Mouse (Mus musculus) liver, adult 2 months (tissue): Measurements from ENCODE around the gene Mnd1. TPM values are rescaled to one million over a fixed set of nuclear protein-coding genes. Genes with fewer than 3 reads are reported as not detected.
A peak's percentile ranks its signal among the peaks of the same experiment; 100 is the strongest.

Experiments
- DNase-seq: peaks from one replicate; pipeline ENCODE4 v3.0.0-alpha.2; 2011; ENCODE audit warnings: low read depth, low spot score; ENCODE audit errors: extremely low read depth
- H3K27ac ChIP-seq: fragments of 200-500 bp; replicated peaks from 2 replicates; pipeline ENCODE4 v1.5.1; 2012; ENCODE audit warnings: low read depth, mild to moderate bottlenecking, control low read depth, inconsistent platforms, low read length; ENCODE audit not compliant: insufficient read depth
- H3K27me3 ChIP-seq: fragments of 200-500 bp; 2 replicates; pipeline ENCODE4 v1.6.1; 2012; ENCODE audit warnings: mild to moderate bottlenecking, moderate library complexity, low read length, inconsistent platforms; ENCODE audit not compliant: control insufficient read depth, insufficient read depth
- H3K36me3 ChIP-seq: fragments of 200-500 bp; 2 replicates; pipeline ENCODE4 v1.6.1; 2012; ENCODE audit warnings: low read length, inconsistent platforms; ENCODE audit not compliant: control insufficient read depth, insufficient read depth
- H3K4me1 ChIP-seq: fragments of 200-500 bp; 2 replicates; pipeline ENCODE4 v1.6.1; 2011; ENCODE audit warnings: low read length; ENCODE audit not compliant: control insufficient read depth, insufficient read depth
- H3K4me3 ChIP-seq: fragments of 200-500 bp; 2 replicates; pipeline ENCODE4 v1.5.1; 2011; ENCODE audit warnings: low read depth, mild to moderate bottlenecking, control low read depth, low read length, moderate library complexity; ENCODE audit not compliant: insufficient read depth
- H3K79me2 ChIP-seq: fragments of 200-500 bp; 2 replicates; pipeline ENCODE4 v1.6.1; 2012; ENCODE audit warnings: inconsistent platforms, mild to moderate bottlenecking, low read length, moderate library complexity; ENCODE audit not compliant: control insufficient read depth, insufficient read depth
- H3K9ac ChIP-seq: fragments of 200-500 bp; 2 replicates; pipeline ENCODE4 v1.6.1; 2012; ENCODE audit warnings: low read depth, mild to moderate bottlenecking, control low read depth, inconsistent platforms, low read length
- CTCF ChIP-seq: fragments of 200-500 bp; IDR thresholded peaks from 2 replicates; pipeline ENCODE4 v1.5.1; 2011; ENCODE audit warnings: low read depth, low read length, control low read depth
- POLR2A ChIP-seq: fragments of 200-500 bp; IDR thresholded peaks from 2 replicates; pipeline ENCODE4 v1.6.1; 2011; ENCODE audit warnings: low read length, control low read depth; ENCODE audit not compliant: insufficient read depth; ENCODE audit errors: extremely low read depth
- WGBS: fragments of 180-500 bp; shearing (Covaris S2); methylation state at CpG from one replicate; pipeline ENCODE4 v1.1.7; 2018; 5-methylcytosine and 5-hydroxymethylcytosine counted together
- polyA plus RNA-seq: library from polyadenylated mRNA; depleted of rRNA; stranded (reverse); fragments of >200 nt; gene quantifications from 2 replicates; pipeline ENCODE4 v1.2.3, GENCODE M21; 2012
- total RNA-seq: library from RNA; depleted of rRNA; stranded (reverse); fragments of >200 nt; gene quantifications from 2 replicates; pipeline ENCODE4 v1.2.3, GENCODE M21; 2014

Gene Mnd1
- total and polyA plus RNA-seq, 2 experiments: 0.84 to 7.5 TPM

DNA sequence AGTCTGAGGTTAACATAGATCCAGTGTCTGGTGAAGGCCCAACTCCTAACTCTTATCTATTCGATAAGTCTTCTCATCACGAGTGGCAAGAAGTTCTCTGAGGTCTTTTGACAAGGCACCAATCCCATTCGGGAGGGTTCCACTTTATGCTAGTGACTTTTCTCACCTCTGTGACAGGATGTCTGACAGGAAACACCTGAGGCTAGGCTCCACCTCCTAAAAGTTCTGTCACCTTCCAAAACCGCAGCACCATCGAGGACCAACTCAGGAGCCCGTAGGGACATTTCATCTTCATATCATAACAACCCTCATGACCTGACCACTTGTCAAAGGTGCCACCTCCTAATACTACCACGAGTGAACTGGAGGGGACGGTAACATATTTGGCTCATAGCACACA is 109.4 kb downstream of the Mnd1 start:
- Histone ChIP-seq H3K4me1 (no peaks in the 10 kb centered on the region), H3K4me3 (no peak overlapping the region), H3K27me3 (no peaks in the 10 kb centered on the region), H3K36me3 (no peaks in the 10 kb centered on the region), H3K27ac (no peak overlapping the region), H3K9ac (no peak overlapping the region), H3K79me2 (no peaks in the 10 kb centered on the region)
- DNase-seq: no peak
- WGBS: 93% methylated on average over 8 of the region's 8 CpGs
- TF ChIP-seq POLR2A (no peak), CTCF (no peak)

DNA sequence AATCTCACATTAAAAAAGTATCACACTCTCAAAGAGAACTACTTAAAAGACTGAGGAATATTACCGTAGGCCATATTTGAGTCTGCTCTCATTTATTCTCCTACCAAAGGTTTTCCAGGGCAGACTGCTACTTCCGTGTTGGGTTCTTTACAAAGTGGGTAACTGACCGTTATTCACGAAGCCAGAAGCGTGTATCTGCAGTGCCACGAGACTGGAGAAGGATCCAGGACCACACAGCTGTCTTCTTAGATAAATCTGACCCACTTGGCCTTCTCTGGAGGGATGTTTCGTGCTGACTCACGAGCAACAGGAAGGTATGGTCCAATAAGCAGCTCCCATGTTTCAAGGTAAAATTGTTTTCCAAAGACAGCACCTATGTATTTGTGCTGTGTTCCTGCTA is 113.8 kb downstream of the Mnd1 start:
- H3K4me3 ChIP-seq: no peak overlapping the region
- DNase-seq: no peak
- H3K4me1 ChIP-seq: peaks cover 11% of the 10 kb centered on the region; the same call in 1 of the 2 replicates
- H3K9ac ChIP-seq: no peak overlapping the region
- H3K27me3 ChIP-seq: no peaks in the 10 kb centered on the region
- WGBS: 89% methylated on average over 8 of the region's 8 CpGs
- H3K36me3 ChIP-seq: no peaks in the 10 kb centered on the region
- TF ChIP-seq CTCF (no peak), POLR2A (no peak)
- H3K27ac ChIP-seq: no peak overlapping the region
- H3K79me2 ChIP-seq: peaks cover 5% of the 10 kb centered on the region; the same call in 1 of the 2 replicates

GRCm38 (mm10) chr3:84040476-84041082 is 115.0 kb downstream of the Mnd1 start:
- TF ChIP-seq CTCF: peak; percentile 52
- TF ChIP-seq POLR2A: no peak
- DNase-seq: peak; percentile 59
- H3K79me2 ChIP-seq: peaks cover 5% of the 10 kb centered on the region; the same call in 1 of the 2 replicates
- peak overlapping the region; percentile 64 for H3K4me3 ChIP-seq
- H3K9ac ChIP-seq: peak overlapping the region; percentile 77
- peaks cover 12% of the 10 kb centered on the region; the same call in 1 of the 2 replicates for H3K4me1 ChIP-seq
- H3K27me3 ChIP-seq: no peaks in the 10 kb centered on the region
- peak overlapping the region; percentile 79 for H3K27ac ChIP-seq
- H3K36me3 ChIP-seq: no peaks in the 10 kb centered on the region
- 3% methylated on average over 23 of the region's 23 CpGs for WGBS

GRCm38 (mm10) chr3:84039646-84040475 is 115.7 kb downstream of the Mnd1 start, which contains the start of gene Tmem131l:
Tmem131l (minus strand) TSS chr3:84040175.
- Histone ChIP-seq H3K27me3 (no peaks in the 10 kb centered on the region), H3K79me2 (peaks cover 11% of the 10 kb centered on the region), H3K9ac (peak within 1 kb of the TSS; percentile 92), H3K27ac (peak within 1 kb of the TSS; percentile 79), H3K4me1 (peaks cover 17% of the 10 kb centered on the region; the same call in 1 of the 2 replicates), H3K4me3 (peak within 1 kb of the TSS; percentile 67), H3K36me3 (no peaks in the 10 kb centered on the region)
- 1% methylated on average over 89 of the region's 100 CpGs for WGBS
- TF ChIP-seq POLR2A (peak; percentile 89), CTCF (no peak)
- peak; percentile 77 for DNase-seq

GRCm38 (mm10) chr3:84038981-84039645 is 116.5 kb downstream of the Mnd1 start:
- Histone ChIP-seq H3K4me1 (peaks cover 20% of the 10 kb centered on the region; the same call in 1 of the 2 replicates), H3K27ac (peak overlapping the region; percentile 88), H3K36me3 (no peaks in the 10 kb centered on the region), H3K4me3 (peak overlapping the region; percentile 67), H3K9ac (peak overlapping the region; percentile 92), H3K79me2 (peaks cover 14% of the 10 kb centered on the region), H3K27me3 (no peaks in the 10 kb centered on the region)
- peak; percentile 95 for DNase-seq
- under 1% methylated on average over 42 of the region's 42 CpGs for WGBS
- TF ChIP-seq CTCF (no peak), POLR2A (peak; percentile 58; the same call in 1 of the 2 replicates)
